Mouse (Mus musculus): ENCODE measurements around the gene Daam2. TPM values are rescaled to one million over a fixed set of nuclear protein-coding genes. Genes with fewer than 3 reads are reported as not detected.

Daam2 gene
- total RNA-seq, 2 experiments from 2014 or later = 50.1 to 55.5 TPM

DNA sequence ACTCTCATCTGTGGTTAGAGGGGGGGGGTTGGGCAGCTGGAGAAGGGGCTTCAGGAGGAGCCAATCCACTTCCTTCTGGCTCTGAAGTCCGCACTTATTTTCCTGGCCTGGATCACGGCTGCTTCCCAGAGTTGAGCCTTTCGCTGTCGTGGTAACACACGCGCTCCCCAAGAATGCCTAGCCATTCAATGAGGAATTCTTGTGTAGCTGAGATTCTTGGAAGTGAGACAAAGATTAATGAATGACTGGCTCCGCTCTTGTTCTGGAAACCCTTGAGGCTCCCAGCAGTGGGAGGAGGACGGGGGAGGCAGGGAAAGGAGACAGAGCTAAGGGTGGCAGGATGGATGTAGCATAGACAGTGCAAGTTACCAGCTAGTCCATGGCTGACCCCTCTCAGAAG is 24.9 kb downstream of the Daam2 start:
- intact Hi-C loops (cut with DNase I) = loop anchor here (10.0 kb wide), 1 partner anchor 336 kb away; no protein-coding TSS in a partner anchor
- DNase-seq (ENCODE audit: low spot score in 2 of 2) = peak; percentile 62 to 89

DNA sequence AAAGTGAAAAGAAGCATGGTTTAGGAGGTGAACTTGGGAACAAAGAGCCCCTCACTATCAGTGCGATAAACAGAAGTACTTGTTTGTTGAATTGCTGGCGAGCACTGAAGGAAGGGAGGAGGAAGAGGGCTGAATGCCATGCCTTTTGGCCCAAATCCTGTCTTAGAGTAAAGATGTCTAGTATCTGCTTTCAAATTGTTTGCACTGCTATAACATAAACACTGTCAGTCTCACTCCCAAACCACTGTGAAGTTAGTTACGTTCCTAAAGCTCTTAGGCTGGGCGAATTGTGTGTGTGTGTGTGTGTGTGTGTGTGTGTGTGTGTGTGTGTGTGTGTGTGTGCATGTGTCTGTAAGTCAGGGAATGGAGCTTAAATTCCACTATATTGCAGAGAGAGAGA is 28.6 kb downstream of the Daam2 start:
- no peak for DNase-seq (ENCODE audit: low spot score in 2 of 2)
- intact Hi-C loops (cut with DNase I) = loop anchor here (10.0 kb wide), 1 partner anchor 339 kb away; no protein-coding TSS in a partner anchor

DNA sequence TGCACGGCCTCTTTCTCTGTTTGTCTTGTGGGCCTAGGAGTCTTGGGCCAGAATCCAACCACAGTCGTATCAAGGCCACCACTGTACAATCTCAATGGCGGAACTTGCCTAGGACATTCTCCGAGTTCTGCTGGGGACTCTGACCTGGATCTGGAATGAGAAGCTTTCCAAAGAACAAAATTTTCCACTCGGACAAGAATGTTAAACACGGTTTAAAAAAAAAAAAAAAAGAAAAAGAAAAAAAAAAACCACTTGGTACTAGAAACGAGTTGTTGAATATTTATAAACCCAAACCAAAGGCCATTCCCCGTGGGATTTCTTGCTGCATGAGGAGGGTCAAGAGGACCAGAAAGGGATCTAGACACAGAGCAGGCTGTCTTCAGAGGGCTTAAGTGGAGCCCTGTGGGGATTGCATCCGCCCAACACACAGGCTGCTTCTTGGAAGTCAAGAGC is 29.9 kb downstream of the Daam2 start:
- DNase-seq (ENCODE audit: low spot score in 2 of 2) = peak; percentile 21 to 58
- intact Hi-C loops (cut with DNase I) = loop anchor here (10.0 kb wide), 1 partner anchor 341 kb away; no protein-coding TSS in a partner anchor

DNA sequence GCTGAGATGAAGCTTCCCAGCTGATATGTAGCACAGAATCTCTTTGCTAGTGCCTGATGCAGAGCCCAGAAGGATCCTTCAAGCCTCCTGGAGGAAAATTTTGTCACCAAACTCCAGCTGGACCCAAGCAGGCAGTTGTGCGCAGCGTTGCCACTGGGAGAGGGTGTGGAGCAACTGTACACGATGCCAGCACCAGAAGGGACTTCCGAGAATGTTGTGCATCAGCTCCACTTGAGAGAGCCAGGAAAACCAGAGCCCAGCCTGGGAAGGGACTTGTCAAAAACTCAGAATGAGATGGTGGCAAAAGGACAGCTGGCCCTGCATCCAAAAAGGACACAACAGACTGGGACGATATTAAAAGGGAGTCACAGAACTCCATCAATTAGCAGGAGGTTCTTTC is 32.5 kb downstream of the Daam2 start:
- DNase-seq (ENCODE audit: low spot score in 2 of 2) = no peak
- intact Hi-C loops (cut with DNase I) = loop anchor here (10.0 kb wide), 1 partner anchor 343 kb away; no protein-coding TSS in a partner anchor

DNA sequence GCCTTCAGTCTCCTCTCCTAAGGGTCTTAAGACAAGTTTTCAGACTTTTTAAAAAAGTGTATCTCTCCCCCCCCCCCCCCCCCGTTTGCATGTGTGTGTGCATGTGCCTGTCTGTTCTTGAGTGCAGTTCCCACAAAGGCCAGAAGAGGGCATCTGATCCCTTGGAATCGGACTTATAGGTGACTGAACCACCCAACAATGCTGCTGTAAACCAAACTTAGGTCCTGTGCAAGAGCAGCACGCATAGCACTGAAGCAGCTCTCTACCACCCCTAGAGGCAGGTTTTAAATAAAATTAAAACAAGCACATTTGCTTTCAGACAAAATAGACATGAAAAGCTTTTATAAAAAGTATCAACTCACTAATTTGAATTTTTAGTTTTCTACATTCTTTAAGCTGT is 33.9 kb downstream of the Daam2 start:
- peak; percentile 54 to 89 for DNase-seq (ENCODE audit: low spot score in 2 of 2)
- intact Hi-C loops (cut with DNase I) = loop anchor here (10.0 kb wide), 1 partner anchor 345 kb away; no protein-coding TSS in a partner anchor

DNA sequence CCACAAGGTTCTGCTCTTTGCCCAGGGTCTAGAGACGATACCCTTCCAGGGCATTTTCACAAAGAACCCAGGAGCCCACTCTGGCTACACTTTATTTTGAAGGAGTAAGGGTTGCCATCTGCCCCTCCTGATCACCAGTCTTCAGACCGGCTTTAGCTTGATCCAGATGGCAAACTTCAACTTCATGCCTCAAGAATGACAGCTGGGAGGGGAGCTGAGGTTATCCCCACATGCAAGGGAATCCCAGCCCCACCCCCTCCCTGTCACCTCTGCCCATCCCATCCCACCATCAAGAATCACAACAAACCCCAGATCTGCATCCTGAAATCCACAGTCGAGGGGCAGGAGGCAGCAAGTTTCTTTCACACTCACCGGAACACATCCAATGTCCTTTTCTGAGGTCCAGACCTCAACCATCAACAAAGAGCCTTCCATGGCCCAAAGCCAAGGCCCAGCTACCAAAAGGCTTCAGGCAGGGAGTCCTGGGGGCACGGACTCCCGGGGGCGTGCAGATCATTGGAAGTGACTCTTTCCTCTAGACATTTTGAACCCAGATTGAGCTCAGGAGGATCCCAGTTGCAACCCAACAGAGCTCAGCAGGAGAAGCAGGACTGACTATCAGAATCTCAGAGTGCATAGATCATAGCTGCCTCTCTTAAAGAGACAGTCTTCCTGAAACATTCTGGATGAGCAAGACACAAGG is 35.5 kb downstream of the Daam2 start:
- no peak for DNase-seq (ENCODE audit: low spot score in 2 of 2)
- intact Hi-C loops (cut with DNase I) = no loop called here

DNA sequence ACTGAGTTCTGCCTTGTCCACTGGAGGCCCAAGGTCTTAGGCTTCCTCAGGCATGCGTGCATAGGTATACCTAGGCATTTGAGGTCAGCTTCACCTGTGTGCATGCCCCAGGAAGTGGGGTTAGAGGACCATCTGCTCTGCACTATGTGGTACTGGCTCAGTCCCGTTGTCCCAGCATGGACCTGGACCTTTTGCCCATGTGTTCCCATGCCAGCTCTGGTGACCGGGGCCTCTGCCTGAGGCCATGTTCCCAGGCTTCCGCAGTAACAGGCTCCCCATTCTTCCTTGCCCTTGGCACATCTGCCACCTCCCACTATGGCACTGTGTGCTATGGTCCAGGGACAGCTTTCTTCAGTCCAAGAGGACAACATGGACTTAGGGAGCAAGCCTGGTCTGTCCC is 36.1 kb downstream of the Daam2 start:
- intact Hi-C loops (cut with DNase I) = no loop called here
- no peak for DNase-seq (ENCODE audit: low spot score in 2 of 2)

DNA sequence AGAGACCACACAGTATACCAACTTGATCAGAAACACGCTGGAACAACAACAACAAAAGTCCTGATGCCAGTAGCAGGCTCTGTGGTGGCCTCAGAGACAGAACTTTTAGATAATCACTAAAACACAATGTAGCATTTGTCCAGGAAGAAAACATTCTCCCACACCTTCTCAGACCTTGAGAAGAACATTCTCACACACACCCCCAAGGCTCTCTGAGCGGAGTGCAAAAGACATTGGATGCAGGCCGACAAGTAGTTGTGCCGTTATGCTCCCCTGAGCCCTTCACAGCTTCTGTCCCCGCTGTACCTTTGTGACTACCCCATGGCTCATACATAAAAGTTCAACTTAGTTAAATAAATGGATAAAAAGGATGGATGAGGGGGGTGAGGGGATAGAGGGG is 37.6 kb downstream of the Daam2 start:
- intact Hi-C loops (cut with DNase I) = no loop called here
- no peak for DNase-seq (ENCODE audit: low spot score in 2 of 2)

DNA sequence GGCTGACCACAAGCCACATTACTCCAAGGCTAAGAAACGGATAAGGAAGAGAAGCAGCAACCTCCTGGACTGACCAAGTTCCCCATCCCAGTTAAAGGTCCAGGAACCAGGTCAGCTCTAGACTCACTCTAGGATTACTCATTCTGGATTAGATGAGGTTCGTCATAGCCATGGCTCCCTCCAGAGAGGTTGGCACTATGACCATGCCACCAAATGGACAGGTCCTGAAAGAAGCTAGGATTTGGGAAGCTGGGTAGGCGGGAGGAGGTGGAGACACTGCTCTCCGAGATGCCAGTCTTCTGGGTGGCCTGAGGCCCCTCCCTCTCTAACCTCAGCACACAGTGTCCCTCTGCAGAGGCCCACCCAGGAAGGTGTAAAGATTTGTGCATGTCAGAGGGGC is 38.2 kb downstream of the Daam2 start:
- no peak for DNase-seq (ENCODE audit: low spot score in 2 of 2)
- intact Hi-C loops (cut with DNase I) = no loop called here

DNA sequence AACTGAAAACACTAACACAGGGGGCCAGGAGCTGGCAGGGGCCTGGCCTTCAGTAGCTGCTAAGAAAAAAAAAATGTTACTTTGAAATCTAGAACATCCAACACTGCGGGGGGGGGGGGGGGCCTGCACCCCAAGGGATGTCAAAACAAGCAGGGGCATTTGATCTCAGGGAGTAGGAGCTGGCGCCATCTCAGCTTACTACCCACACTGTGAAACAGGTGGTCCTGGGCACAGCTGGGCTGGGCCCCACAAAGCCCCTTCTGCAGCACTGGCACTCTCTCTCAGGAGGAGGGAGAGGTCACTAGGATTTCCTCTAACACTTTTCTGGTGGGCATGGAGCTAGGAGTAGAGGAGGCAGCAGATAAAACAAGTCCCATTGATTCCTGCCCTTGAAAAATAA is 39.6 kb downstream of the Daam2 start:
- intact Hi-C loops (cut with DNase I) = no loop called here
- DNase-seq (ENCODE audit: low spot score in 2 of 2) = no peak

DNA sequence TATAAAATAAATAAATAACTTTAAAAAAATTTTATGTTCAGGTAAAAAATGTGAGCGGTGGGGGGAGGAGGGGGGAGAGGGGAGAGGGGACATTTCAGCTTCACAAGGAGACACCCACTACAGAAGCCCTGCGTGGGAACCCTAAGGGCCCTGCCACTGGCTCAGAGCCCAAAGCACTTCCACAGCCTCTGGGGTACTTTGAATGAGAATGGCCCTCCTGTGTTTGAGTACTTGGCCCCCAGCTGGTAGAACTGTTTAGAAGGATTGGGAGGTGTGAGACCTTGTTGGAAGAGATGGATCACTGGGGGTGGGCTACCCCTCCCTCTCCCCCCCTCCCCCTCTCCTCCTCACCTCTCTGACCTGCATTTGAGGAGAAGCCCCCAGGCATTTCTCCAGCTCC is 41.7 kb downstream of the Daam2 start:
- DNase-seq (ENCODE audit: low spot score in 2 of 2) = no peak
- intact Hi-C loops (cut with DNase I) = no loop called here

DNA sequence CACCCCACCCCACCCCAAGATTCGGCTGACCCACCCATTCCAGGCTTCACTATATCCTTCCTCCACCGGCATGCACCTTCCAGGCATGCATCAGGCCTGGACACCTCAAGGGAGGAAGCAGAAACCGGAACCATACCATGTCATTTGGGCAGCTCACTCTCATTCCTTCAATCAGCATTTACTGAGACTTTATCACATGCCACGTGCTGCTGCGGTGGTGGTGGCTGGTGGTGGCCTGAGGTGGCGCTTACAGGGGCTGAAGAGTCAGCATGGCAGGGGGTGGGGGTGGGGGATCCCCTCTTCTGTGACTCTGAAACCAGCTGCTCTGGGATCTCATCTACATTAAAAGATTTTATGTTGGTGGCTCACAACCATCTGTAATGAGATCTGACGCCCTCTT is 42.1 kb downstream of the Daam2 start:
- intact Hi-C loops (cut with DNase I) = no loop called here
- DNase-seq (ENCODE audit: low spot score in 2 of 2) = no peak

DNA sequence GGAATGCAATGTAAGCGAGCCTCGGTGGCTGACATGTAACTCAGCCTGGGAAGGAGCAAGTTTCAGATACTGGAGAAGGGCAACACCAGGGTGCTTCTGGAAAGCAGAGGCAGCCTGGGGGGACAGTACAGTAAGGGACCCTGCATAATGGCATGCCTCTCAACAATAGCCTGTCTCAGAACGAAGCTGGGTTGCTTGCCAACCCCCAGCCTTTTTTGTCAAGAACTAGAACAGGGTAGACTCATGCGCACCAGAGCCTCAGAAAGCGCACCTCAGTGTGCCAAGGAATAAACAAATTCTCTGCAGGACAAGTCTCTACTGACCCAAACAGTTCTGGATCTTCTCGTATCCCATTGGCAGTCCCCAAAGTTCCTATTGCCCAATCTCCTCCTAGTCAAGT is 43.5 kb downstream of the Daam2 start:
- intact Hi-C loops (cut with DNase I) = no loop called here
- no peak for DNase-seq (ENCODE audit: low spot score in 2 of 2)

DNA sequence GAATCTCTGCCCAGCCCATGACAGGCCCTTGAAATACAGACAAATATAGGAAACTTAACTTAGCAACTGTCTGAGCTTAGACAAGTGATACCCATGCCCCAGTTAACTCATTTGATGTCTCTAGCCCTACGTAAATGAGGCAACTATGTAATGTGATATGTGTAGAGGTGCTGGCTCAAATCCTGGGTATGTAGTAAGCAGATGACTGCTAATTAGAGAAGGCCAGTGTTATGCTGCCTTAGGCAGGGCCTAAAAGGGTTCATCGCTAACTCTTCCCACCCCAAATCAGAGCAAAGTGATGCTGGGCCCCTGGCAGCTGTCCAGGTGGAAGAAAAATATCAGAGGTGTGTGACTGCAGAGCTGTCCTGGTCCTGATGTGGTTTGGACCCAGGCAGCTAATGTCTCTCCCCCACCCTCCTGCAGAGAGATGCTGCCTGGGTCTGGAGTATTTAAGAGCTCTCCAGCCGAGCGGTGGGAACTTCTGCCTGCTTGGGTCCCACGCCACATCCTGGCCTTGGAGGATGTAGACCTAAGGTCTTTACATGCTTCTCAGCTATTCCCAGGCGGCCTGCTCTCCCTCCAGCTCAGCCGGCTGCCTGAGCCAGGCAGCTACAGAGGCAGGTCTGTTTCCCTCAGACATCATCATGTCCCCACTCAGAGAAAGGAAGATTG is 44.4 kb downstream of the Daam2 start:
- intact Hi-C loops (cut with DNase I) = no loop called here
- no peak for DNase-seq (ENCODE audit: low spot score in 2 of 2)

DNA sequence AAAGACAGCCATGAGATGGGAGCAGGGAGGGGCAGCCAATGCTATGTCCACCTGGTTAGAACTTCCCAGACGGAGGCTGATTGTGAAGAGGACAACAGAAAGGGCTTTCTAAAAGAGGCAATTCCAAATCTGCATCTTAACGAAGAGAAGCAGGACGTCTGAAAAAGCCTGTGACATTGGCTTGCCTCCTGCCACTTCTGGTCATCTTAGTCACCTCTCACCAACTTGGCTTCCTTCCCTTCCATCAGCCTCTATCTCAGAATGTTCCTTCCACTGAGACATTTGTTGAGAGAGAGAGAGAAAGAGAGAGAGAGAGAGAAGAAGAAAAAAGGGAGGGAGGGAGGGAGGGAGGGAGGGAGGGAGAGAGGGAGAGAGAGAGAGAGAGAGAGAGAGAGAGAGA is 47.1 kb downstream of the Daam2 start:
- intact Hi-C loops (cut with DNase I) = no loop called here
- DNase-seq (ENCODE audit: low spot score in 2 of 2) = no peak

DNA sequence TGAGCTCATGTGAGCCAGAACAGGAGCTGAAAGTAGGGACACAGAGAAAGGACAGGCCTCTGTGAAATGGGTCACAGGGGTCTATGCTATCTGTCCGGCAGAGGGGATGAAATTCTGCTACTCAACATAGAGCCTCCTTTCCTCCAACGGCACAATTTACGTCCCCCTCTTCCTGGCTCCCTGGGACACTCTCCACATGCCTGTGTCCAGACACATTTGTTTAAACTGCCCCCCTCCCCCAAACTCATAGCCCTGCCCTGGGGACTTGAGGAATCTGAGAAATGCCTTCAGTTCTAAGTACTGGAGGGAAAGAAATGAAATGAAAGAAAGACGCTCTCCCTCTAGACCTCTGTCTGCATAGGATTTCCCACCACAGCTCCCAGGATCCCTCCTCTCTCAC is 48.5 kb downstream of the Daam2 start:
- DNase-seq (ENCODE audit: low spot score in 2 of 2) = no peak

DNA sequence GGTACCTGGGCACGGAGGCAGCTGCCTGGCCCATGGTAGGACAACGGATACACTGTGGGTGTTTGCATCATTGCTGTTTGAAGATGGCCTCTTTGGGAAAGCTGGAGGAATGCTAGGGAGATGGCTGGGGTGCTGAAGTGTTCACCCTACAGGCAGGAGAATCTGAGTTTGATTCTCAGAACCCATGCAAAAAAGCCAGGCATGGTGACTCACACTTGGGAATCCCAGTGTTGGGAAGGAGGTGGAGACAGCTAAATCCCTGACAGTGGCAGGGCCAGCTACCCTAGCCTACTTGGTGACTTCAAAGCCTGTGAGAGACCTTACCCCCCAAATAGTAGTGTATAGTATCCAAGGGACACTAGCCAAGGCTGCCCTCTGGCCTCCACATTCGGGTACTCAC is 49.0 kb downstream of the Daam2 start:
- no peak for DNase-seq (ENCODE audit: low spot score in 2 of 2)

More for the DNA sequence above, 48.5 kb downstream of the Daam2 start:
- intact Hi-C loops (cut with DNase I) = no loop called here

DNA sequence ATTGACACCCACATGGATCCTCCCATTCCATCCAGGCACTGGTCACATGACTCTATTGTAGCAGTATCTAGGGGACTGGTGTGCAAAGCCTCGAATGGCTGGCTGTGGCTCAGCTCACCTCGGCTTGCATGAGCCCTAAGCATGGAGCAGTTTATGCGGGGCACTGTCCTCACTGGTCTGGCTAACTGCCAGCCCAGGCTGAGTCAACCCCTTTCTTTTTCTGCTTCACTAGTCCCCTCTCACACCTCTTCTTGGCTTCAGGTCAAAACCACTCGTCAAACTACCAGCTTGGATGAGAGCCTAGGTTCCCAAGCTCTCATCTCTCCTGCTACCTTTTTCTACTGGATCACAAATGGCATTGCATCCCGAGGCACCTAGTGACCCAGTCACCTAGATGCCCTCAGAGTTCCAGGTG is 51.5 kb downstream of the Daam2 start:
- peak in 1 of 2 experiments; percentile 19 for DNase-seq (ENCODE audit: low spot score in 2 of 2)
- intact Hi-C loops (cut with DNase I) = no loop called here

More for the DNA sequence above, 49.0 kb downstream of the Daam2 start:
- intact Hi-C loops (cut with DNase I) = no loop called here

DNA sequence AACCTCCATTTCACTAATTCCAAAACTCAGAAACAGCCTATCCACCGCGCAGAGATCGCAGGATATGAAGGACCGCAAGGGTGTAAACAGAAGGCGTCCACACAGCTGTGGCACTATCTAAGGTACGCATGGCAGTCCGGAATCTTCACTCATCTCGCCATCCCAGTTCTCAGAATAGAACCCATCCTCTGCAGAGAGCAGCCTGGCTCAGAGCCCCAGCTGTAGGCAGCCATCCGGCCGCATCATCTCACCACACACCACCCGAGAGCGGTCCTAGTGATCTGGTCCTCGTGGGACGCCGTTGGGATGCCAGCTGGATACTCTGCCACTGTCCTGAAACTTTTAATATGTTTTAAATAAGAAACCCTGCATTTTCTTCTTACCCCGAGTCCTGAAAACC is 54.7 kb downstream of the Daam2 start:
- peak in 1 of 2 experiments; percentile 20 for DNase-seq (ENCODE audit: low spot score in 2 of 2)
- intact Hi-C loops (cut with DNase I) = no loop called here

DNA sequence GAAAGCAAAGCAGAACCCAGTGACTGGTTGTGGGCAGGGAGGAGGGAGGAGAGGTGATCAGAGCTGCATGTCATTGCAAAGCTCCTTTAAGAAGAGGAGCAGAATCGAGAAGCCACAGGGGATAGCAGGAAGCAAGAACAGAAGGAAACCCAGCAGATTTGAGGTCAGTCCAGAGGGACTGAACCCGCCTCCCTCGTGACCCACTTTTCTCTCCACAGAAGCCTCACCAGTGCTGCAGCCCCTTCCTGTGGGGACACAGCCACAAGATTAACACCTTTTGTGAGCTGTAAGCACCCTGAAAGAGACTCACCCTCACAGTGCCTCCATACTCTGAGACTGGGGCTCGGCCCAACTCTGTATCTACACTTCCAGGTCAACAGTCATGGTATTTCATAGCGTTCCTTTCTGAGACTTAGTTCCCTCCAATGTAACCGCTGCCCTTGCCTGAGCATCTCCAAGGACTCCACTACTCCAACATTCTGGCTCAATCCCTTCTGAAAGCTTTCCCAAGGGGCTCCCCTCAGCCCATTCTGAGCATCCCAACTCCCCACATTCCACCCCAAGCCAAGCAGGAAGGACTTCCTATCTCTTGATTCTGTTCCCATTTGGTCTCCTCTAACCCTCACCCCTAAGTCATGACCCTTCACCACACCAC is 60.8 kb downstream of the Daam2 start:
- DNase-seq (ENCODE audit: low spot score in 2 of 2) = no peak

More for the DNA sequence above, 60.8 kb downstream of the Daam2 start:
- intact Hi-C loops (cut with DNase I) = no loop called here

Measured in left cerebral cortex, postnatal 14 days (tissue).